Mouse (Mus musculus) CH12.LX (cell line): Measurements from ENCODE around the gene Gm17334.

Experiments
- CTCF ChIP-seq, 2 experiments: IDR thresholded peaks in 1 of 2; conservative IDR thresholded peaks in 1 of 2; 2 replicates each; pipeline ENCODE4 v1.5.1; 2011 to 2012; ENCODE audit warnings: low read depth in 2 of 2, low read length in 2 of 2, improper control_type of control experiment in 1 of 2, inconsistent platforms in 1 of 2, mild to moderate bottlenecking in 1 of 2, moderate library complexity in 1 of 2
- KAT2A ChIP-seq: IDR thresholded peaks from 2 replicates; pipeline ENCODE4 v1.6.1; 2012; ENCODE audit warnings: low read length, improper control_type of control experiment, inconsistent platforms; ENCODE audit not compliant: insufficient replicate concordance
- NELFE ChIP-seq: IDR thresholded peaks from 2 replicates; pipeline ENCODE4 v1.6.1; 2011; ENCODE audit warnings: low read depth, low read length, improper control_type of control experiment
- POLR2A ChIP-seq: IDR thresholded peaks from 2 replicates; pipeline ENCODE4 v1.6.1; 2011; ENCODE audit warnings: low read depth, mild to moderate bottlenecking, improper control_type of control experiment, low read length
- SMC3 ChIP-seq: IDR thresholded peaks from 2 replicates; pipeline ENCODE4 v1.6.1; 2011; ENCODE audit warnings: low read depth, low read length, improper control_type of control experiment
- USF1 ChIP-seq: IDR thresholded peaks from 2 replicates; pipeline ENCODE4 v1.6.1; 2014; ENCODE audit warnings: low read depth, mild to moderate bottlenecking, inconsistent platforms, low read length, improper control_type of control experiment
- ZKSCAN1 ChIP-seq: IDR thresholded peaks from 2 replicates; pipeline ENCODE4 v1.6.1; 2012; ENCODE audit warnings: low read depth, inconsistent platforms, low read length, improper control_type of control experiment, borderline replicate concordance
- ZMIZ1 ChIP-seq: IDR thresholded peaks from 2 replicates; pipeline ENCODE4 v1.6.1; 2012; ENCODE audit warnings: low read depth, mild to moderate bottlenecking, inconsistent platforms, low read length, improper control_type of control experiment

DNA sequence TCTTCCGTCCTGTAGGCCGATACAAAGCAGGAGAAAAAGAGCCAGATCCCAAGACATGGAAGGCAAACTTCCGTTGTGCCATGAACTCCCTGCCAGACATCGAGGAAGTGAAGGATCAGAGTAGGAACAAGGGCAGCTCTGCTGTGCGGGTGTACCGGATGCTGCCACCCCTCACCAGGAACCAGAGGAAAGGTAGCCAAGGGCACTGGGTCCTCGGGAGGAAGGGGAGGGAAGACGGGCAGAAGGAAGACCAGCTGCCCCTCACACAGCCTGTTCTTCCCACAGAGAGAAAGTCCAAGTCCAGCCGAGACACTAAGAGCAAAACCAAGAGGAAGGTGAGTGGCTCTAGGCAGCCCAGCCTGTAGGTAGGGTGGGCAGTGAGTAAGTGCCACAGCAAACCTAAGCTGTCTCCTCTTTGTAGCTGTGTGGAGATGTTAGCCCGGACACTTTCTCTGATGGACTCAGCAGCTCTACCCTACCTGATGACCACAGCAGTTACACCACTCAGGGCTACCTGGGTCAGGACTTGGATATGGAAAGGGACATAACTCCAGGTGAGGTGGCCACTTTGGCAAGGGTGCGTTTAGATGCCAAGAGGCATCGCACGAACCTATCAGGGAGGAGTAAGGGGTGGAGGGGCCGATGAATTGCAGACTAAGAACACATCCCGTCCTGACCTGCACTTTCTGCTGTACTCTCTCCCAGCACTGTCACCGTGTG, 814 bp upstream of the Gm17334 start:
- TF ChIP-seq SMC3 (no peak), ZKSCAN1 (no peak), KAT2A (no peak), POLR2A (no peak), NELFE (no peak), ZMIZ1 (no peak), USF1 (no peak), CTCF (conservative IDR thresholded peaks at IDR 0.05 in 1 of 2, IDR thresholded peaks at IDR 0.05 in 1 of 2; ENCODE audit: low read depth in 2 of 2, low read length in 2 of 2) (no peak)
